Mouse (Mus musculus): ENCODE data around the gene Sfta2. TPM values are rescaled to one million over a fixed set of nuclear protein-coding genes. Genes with fewer than 3 reads are reported as not detected.

Sfta2 gene
- polyA plus RNA-seq, 1 experiment = not detected

GRCm38 (mm10) chr17:35584330-35584937, 16.9 kb upstream of the Sfta2 start:
- TF ChIP-seq GATA1 (IDR thresholded peaks at IDR 0.05; ENCODE audit: low read length) = no peak

GRCm38 (mm10) chr17:35587291-35587690, 14.1 kb upstream of the Sfta2 start:
- TF ChIP-seq GATA1 (IDR thresholded peaks at IDR 0.05; ENCODE audit: low read length) = no peak

DNA sequence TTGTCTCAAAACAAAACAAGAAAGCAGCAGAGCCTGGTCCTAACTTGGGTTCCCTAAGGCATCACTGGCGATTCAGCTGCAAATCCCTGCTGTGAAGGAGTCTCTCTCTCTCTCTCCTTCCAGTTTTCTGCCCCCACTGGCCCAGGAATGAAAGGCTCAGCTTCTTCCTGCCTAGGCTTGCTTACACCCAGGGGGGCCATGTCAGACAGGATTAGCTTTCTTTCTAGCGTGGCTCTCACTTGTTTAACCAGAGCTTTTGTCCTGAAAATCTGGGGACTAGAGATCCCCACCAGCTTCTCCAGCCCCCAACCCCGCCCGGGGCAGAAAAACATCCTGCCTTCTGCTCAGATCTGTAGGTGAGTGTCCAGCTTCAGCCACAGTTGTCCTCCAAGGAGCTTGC, 13.0 kb upstream of the Sfta2 start:
- no peak for TF ChIP-seq GATA1 (IDR thresholded peaks at IDR 0.05; ENCODE audit: low read length)

DNA sequence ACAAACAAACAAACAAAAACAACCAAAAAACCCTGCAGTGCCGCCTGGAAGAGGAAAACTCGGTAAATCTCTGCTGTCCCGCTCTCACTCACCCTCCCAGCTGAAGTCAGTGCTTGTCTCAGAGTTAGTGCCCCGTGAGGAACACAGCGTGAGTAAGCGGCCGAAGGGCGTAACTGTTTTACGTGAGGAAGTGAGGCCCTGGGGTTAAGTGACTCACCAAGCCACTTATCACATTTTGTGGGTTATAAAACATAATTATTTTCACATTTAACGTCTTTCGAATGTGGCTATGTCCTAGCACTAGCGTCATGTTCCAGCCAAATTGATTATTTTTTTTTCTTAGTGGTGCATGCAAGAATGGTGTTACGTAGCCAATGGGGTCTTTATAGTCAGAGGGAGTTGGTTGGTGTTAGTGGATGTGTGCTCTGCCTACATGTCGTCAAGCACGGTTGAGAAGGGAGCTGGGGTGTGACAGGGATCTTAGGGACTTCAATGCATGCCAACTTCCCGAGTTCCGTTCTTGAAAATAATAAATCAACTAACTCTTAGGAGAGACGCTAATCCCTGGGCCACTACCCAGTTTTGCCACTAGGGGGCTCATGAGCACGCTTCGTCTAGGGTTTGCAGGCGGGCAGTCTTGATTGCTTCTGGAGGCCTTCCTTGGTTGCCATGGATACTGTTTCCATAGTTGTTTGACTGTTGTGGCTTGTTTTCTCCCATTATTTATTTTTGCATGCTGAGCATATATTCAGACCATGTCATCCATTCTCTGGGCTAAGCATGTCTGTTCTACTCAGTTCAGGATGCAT, 10.7 kb upstream of the Sfta2 start:
- TF ChIP-seq GATA1 (IDR thresholded peaks at IDR 0.05; ENCODE audit: low read length) = no peak

DNA sequence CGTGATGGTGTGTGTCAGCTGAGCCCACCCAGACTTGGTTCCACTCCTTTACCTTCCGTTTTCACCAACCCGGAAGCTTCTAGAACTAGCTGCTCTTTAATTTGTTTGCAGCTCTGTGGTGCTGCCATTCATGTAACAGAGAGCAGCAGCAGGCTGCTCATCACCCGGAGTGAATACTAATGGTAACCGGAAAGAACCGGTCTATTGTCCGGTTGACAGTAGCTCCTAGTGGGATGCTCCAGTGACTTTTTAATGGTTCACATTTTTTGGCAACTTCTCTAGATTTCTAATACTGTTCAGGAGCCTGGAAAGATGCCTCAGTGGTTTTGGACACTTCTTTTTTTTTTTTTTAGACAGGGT, 10.2 kb upstream of the Sfta2 start:
- no peak for TF ChIP-seq GATA1 (IDR thresholded peaks at IDR 0.05; ENCODE audit: low read length)

DNA sequence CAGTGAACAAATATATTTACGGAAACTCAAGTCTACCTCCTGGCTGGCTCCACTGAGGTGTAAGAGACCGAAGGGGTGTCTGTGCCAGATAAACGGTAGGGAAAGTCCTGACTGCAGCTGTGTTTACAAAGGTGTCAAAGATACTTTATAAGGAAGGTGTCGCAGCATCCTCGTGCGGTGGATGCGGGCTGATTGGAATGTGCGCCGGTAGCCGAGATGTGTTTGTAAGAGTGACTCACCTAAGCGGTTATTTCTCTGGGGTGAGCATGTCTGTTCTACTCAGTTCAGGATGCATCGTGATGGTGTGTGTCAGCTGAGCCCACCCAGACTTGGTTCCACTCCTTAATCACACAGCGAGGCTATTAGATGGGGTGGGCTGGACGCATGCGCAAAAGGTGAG, 9.6 kb upstream of the Sfta2 start:
- no peak for TF ChIP-seq GATA1 (IDR thresholded peaks at IDR 0.05; ENCODE audit: low read length)

GRCm38 (mm10) chr17:35592131-35592530, 9.2 kb upstream of the Sfta2 start:
- TF ChIP-seq GATA1 (IDR thresholded peaks at IDR 0.05; ENCODE audit: low read length) = no peak

- no peak for TF ChIP-seq GATA1 (IDR thresholded peaks at IDR 0.05; ENCODE audit: low read length)
Observed at GRCm38 (mm10) chr17:35593786-35594185, 7.6 kb upstream of the Sfta2 start.

- TF ChIP-seq GATA1 (IDR thresholded peaks at IDR 0.05; ENCODE audit: low read length) = no peak
Observed at GRCm38 (mm10) chr17:35594456-35594855, 6.9 kb upstream of the Sfta2 start.

GRCm38 (mm10) chr17:35597399-35597798, 4.0 kb upstream of the Sfta2 start:
- no peak for TF ChIP-seq GATA1 (IDR thresholded peaks at IDR 0.05; ENCODE audit: low read length)

- no peak for TF ChIP-seq GATA1 (IDR thresholded peaks at IDR 0.05; ENCODE audit: low read length)
Observed at GRCm38 (mm10) chr17:35601736-35602354, 496 bp downstream of the Sfta2 start.

DNA sequence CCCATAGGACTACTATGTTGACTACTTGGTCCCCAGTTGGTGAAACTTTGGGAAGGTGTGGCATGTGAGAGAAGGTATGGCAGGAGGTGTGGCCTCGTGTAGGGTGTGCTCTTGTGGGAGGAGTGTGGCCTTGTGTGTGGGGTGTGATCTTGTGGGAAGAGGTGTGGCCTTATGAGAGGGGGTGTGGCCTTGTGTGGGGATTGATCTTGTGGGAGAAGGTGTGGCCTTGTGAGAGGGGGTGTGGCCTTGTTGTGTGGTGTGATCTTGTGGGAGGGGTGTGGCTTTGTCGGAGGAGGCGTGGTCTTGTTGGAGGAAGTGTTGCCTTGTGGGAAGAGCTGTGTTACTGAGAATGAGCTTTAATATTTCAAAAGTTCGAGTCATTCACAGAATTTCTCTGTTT, 15.8 kb downstream of the Sfta2 start:
- no peak for TF ChIP-seq GATA1 (IDR thresholded peaks at IDR 0.05; ENCODE audit: low read length)

GRCm38 (mm10) chr17:35626537-35626936, 25.2 kb downstream of the Sfta2 start, which contains the start of gene Gm9573:
Gm9573 (minus strand) TSS chr17:35626637.
- no peak for TF ChIP-seq GATA1 (IDR thresholded peaks at IDR 0.05; ENCODE audit: low read length)

- no peak for TF ChIP-seq GATA1 (IDR thresholded peaks at IDR 0.05; ENCODE audit: low read length)
Observed at GRCm38 (mm10) chr17:35633992-35634391, 32.6 kb downstream of the Sfta2 start.

DNA sequence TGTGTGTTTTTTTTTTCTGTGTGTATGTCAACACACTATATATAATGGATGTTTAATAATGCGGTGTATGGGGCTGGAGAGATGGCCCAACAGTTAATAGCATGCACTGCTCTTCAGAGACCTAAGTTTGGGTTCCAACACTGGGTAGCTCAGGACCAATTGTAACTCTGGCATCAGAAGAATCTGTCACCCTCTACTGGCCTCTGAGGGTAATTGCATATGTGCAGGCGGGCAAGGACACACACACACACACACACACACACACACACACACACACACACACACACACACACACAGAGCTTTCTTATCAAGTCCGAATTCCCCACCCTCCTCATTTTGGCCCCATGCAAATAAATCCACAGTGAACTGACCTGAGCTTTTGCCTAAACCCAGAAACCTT, 33.9 kb downstream of the Sfta2 start:
- TF ChIP-seq GATA1 (IDR thresholded peaks at IDR 0.05; ENCODE audit: low read length) = no peak

GRCm38 (mm10) chr17:35635699-35636111, 34.4 kb downstream of the Sfta2 start:
- TF ChIP-seq GATA1 (IDR thresholded peaks at IDR 0.05; ENCODE audit: low read length) = no peak

- TF ChIP-seq GATA1 (IDR thresholded peaks at IDR 0.05; ENCODE audit: low read length) = no peak
Observed at GRCm38 (mm10) chr17:35636363-35636762, 35.0 kb downstream of the Sfta2 start.
